Mouse (Mus musculus): ENCODE data around the gene Tada2a.
A peak's percentile ranks its signal among the peaks of the same experiment; 100 is the strongest.

Tada2a gene

DNA sequence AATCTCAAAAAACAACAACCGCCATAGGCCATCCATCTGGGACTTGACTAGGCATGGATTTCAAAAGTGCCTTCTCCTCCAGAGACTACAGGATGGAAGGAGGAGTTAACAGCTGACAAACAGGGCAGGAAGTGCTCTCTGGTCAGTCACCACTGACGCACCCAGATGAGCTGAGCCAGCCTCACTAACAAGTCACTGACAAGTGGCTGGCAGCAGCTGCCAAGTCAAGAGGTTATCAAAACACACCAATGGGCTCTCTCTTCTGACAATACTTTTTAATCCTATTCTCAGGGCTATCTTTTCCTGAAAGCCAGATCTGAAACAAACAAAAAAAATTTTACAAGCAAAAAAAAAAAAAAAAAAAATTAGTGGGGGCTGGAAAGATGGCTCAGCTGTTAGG is 66.6 kb downstream of the Tada2a start:
- no peak for DNase-seq

DNA sequence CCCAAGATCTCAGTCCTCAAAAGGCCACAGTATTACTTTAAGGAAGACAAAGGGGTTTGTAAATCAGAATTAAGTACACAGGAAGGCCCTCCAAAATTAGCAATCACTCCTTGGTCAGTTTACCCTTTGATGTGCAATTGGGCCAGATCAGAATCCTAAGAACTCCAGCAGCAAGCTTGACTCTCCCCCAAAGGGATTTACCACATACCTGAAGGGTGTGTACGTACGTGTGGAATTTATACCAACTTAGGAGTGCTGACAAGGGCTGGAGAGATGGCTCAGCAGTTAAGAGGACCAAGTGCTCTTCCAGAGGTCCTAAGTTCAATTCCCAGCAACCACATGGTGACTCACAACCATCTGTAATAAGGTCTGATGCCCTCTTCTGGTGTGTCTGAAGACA is 67.5 kb downstream of the Tada2a start:
- no peak for DNase-seq

DNA sequence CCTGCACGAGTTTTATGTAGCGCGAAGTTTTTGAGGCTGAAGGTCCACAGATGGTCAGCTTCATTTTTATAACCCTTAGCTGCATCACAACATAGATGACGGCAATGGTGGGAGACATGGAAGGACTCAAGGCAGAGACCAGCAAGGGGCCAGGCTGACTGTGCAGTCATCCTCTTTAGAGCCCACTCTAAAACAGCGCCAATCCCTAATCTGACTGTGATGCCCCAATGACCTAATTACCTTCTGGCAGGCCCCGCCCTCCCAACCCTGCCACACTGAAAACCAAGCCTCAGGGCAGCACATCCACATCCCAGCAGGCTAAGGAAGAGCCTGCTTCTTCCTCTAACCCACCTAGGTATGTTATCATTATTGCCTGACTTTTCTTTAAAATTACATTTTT is 68.8 kb downstream of the Tada2a start:
- no peak for DNase-seq

DNA sequence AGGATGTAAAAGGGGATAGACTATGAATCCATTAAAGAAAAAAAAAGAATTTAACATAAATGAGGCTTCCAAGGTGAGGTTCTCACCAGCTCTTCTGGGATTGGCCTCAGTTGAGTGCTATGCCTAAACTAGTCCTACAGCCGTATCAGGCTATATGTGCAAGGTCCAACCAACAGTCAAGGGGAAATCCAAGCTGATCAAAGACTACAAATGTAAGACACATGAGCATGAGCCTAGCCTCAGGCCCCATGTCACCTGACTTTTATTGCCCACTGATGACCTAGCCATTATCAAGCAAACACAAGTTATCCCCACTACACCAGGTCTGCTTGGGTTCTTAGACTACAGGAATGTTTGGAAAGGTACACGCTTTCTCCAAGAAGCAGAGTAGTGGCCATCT is 69.6 kb downstream of the Tada2a start:
- no peak for DNase-seq

DNA sequence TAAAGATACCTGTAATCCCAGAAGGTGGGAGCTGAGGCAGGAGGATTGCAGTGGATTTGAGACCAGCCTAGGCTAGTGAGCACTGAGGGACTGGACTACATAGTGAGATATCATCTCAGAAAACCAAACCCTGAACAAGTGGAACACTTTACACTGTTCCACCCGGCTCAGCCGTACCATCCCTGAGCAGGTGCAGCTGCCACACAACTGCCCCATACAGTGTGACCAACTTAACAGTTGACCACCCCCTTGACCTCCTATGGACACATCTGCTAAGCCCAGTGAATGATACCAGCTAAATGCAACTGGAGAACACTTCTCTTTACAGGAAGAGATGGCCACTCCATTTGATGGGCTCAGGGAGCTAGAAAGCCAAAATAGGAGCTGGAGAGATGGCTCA is 72.0 kb downstream of the Tada2a start:
- DNase-seq = no peak

DNA sequence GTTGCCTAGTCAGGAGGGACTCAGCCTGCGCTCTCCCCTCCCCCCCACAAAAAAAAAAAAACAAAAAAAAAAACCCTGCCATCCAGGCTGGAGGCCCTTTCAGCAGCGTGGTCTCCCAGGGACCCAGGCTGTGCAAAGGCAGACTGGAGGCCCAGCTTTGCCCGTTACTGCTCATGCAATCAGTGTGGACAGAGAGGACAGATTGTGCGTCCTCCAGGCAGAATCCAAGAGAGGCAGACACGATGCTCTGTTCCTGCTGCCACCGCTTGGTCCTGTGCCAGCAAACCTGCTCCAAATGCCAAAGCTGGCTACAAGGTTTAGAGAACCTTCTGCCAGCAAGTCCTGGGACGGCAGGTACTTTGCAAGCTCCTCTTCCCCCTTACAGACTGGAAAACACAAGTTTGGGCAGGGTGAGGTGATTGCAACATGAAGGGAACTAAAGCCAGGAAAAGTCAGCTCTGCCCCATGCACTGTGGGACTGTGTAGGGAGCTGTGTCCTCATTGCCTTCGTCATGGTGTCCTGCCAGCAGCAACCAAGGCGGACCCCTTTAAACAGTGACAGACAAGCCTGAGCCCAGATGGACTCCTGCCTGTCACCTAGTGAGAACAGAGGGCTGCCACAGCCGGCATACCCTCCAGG is 75.8 kb downstream of the Tada2a start:
- peak; percentile 95 to 97 for DNase-seq

DNA sequence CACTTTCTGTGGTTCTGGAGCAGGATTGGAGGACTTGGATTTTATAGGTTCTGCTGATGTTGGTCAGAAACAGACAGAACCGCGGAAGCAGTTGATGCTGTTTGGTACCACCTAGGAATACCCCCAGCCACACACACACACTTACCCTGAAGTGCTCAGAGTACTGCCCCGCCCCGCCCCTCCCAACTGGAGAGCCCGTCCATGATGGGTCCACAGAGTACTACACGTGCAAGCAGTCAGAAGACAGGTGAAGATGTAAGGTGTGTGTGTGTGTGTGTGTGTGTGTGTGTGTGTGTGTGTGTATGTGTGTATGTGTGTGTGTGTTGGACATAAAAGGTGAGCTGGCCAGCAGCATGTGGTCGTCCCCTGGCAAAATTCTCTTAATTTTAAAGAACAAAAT is 76.3 kb downstream of the Tada2a start:
- DNase-seq = no peak

DNA sequence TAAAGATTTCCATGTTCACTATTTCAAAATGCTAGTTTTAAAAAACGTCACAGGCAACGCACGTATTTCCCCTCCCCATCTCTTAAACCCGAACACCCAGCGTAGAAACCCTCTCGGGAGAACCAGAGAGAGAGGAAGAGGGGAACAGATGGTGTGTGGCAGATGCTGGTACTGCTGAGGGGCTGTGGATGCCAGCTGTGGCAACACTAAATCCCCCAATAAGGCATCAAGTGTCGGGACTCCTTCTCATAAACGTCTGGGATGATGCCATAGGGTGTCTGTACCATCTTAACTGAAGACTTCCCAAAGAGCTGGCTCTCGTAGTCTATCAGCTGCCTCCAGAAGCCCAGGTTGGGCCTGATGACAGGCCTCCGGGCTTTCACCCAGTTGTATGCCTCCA is 81.0 kb downstream of the Tada2a start:
- DNase-seq = no peak

DNA sequence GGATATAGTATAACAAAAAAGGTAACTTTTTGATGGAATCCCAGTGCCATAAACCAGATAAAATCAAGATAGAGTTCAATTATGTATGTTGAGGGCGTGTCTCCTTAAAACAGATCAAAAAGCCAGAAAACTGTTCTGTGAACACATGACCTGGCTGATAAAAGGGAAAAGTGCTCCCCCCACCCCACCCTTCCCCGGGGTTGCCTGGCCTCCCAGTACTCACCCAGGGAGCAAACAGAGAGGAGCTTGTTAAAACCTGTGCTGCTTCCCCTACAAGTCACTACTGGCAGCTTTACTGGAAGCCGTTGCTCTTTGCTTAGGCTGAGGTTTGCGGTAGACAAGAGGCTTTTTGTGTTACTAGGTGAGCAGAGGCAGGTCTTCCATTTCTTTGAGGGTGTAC is 82.1 kb downstream of the Tada2a start:
- no peak for DNase-seq

DNA sequence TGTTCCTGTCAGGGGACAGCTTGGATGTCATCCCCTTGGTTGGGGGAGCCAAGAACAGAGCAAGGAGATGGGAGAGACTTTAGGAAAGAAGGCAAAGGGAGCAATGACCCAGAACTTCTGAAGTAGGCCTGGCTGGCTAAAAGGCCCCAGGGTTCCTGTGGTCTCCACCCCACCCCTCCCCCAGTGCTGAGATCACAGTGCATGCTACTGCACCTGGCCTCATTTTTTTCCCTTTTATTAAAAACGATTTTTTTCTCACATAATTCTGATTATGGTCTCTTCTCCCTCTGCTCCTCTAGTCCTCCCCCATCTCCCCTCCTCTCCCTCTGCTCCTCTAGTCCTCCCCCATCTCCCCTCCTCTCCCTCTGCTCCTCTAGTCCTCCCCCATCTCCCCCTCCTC is 84.4 kb downstream of the Tada2a start:
- no peak for DNase-seq

DNA sequence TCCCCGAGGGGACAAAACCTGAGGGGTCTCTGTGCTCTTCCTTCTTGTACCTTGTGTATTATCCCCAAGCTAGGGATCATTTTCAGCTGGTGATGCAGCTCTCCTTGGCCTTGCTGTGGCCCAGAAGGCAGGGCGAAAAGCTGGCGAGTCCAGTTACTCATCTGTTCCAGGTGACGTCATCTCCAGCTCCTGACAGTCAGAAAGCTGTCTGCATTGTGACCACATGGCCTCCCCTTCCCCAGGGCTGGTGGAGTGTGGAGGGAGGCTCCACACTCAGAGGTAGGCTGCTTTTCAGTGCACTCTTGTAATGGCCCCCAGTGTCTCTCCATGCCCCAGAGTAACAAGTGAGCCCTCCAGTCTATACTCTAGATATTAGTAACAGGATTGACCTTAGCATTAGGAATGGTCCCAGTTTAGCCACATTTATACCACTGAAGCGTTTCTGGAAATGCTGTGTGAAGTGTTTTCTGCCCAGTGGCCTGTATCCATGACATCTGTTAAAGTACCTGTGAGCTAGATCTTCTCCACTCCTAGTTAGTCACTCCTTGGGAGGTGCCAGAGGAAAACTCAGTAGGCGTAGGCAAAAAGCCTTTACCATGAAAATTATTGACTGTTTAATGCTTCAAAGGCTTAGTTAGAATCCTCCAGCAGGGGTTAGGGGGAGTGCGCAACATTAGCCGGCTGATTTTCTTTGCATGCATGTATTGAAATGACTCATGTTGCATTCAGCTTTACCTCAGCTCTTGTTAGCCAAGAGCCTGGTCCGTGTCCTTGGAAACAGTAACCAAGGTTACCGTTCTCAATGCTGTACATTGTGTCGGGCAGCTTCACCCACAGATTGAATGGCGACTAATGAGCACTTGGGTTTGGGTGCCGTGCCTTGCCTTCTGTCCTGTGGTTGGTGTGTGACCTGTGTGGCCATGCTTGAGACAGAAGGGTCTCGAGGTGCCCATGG is 86.3 kb downstream of the Tada2a start:
- peak in 1 of 2 experiments; percentile 33 for DNase-seq

DNA sequence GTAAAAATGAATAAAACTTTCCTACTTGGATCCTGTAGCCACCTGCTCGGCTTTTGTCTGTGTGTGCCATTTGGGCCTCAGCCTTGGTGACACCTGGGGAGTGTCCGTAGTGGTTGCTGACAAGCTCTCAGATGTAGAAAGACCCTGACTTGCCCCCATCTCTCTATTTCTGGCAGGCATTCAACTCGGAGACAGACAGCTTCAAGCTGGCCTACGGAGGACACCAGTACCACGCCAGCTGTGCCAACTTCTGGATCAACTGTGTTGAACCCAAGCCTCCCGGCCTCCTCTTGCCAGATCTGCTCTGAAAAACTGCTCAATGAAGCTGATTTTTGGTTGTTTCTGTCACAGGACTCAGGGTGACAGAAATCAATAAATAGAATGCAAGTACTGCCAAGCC is 88.8 kb downstream of the Tada2a start:
- DNase-seq = no peak

DNA sequence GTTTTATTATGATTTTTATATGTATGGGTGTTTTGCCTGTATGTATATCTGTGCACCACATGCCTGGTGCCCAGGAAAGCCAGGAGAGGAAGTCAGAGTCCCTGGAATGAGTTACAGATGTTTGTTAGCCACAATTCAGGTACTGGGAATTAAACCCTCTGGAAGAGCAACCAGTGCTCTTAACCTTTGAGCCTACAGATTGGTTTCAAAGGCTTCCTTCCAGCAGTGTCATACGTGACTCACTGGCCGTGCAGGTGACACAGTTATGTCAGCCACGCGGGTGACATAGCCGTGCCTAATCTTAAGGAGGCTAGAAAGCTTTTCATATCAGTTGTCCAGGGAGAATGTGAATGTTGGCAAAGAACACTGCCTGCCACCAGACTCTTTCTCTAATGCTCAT is 95.7 kb downstream of the Tada2a start:
- DNase-seq = no peak

DNA sequence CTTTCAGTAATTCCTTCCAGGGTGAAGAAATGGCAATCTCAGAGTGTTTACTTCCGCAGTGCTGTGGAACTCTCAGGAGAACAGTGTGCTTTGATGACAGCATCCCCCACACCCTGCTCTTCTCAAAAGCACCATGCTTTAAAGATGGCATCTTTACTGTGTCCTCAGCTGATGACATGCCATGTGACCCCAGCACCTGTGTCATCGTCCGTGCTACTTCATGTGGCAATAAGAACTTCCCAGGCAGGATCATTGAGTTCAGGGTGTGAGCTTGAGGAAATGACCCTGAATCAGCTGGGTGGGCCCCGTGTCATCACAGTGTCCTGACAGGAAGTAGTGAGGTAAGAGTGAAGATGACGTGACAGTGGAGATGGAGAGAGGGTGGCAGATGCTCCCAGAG is 96.8 kb downstream of the Tada2a start:
- no peak for DNase-seq

DNA sequence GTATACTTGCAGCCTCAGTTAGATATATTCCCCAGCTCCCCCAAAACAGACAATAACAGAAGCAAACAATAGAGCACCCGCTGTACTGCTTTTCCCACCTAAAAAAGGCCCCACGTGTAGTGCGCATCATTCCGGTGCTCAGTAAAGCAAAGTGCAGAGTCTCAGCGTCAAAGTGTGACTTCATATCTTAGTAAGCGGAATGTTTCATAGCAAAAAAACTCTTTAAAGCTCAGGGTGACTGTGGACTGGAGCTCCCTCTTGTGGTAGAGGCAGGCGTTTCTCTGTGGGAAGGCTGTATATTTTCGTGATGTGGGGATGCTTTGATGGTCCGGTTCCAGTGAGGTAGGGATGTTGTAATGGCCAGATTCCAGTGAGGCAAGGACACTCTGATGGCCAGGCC is 97.4 kb downstream of the Tada2a start:
- peak in 1 of 2 experiments; percentile 40 for DNase-seq
